In the genomic region with DNA sequence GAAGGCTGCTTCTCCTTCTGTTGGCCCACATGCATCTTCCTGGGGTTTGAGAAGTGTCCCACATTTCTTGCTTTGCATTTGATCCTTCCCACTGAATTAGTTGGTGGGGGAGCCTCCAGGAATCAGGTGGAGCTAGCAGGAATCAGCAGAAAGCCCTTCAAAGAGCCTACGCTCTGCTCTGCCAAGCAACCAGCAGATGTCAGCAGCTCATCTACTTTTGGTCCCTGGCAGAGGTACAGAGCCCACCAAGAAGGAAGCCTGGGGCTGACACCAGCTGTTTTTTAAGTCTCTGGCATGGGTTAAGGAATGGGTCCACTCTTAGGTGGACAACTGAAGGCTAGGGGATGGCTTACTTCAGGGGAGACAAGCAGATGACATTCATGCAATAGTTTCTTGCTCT, we compare ENCODE assay signal across 8 mouse cellular contexts.
DNase-seq lines count a peak whose midpoint lies in the region; ATAC-seq and TF ChIP-seq lines count a peak whose summit lies in the region.

No protein-coding gene starts in this region.

- 22% methylated on average over 1 of the region's 1 CpGs for WGBS in liver, embryonic 11.5 days
- WGBS in cerebellum, adult 2 months = 37% methylated on average over 1 of the region's 1 CpGs
- WGBS in midbrain, postnatal 0 days = 17% methylated on average over 1 of the region's 1 CpGs

- H3K27me3 ChIP-seq in liver, embryonic 11.5 days (replicated peaks; ENCODE audit: control insufficient read depth, insufficient read depth, low read length) = no peaks in the 10 kb centered on the region
- no peaks in the 10 kb centered on the region for H3K27me3 ChIP-seq in cerebellum, adult 2 months (ENCODE audit: control insufficient read depth, insufficient read depth, low read length)
- no peaks in the 10 kb centered on the region; the same call in 1 of the 2 replicates for H3K27me3 ChIP-seq in midbrain, postnatal 0 days (ENCODE audit: insufficient read depth, low read length)

- no peak for TF ChIP-seq POLR2A in cerebellum, adult 2 months (IDR thresholded peaks at IDR 0.05; ENCODE audit: borderline replicate concordance, insufficient read depth, low read length)

- H3K4me1 ChIP-seq in liver, embryonic 11.5 days (replicated peaks; ENCODE audit: control insufficient read depth, insufficient read depth, low read length) = peaks cover 4% of the 10 kb centered on the region
- H3K4me1 ChIP-seq in cerebellum, adult 2 months (ENCODE audit: control insufficient read depth, insufficient read depth, low read length) = no peaks in the 10 kb centered on the region
- no peaks in the 10 kb centered on the region for H3K4me1 ChIP-seq in midbrain, postnatal 0 days (ENCODE audit: insufficient read depth, low read length)

- no peak overlapping the region for H3K9ac ChIP-seq in liver, embryonic 11.5 days (ENCODE audit: low read depth, low read length)
- no peak overlapping the region for H3K9ac ChIP-seq in midbrain, postnatal 0 days (replicated peaks; ENCODE audit: low read length, poor library complexity, severe bottlenecking)

- H3K36me3 ChIP-seq in liver, embryonic 11.5 days (ENCODE audit: control insufficient read depth, insufficient read depth, low read length) = no peaks in the 10 kb centered on the region
- H3K36me3 ChIP-seq in midbrain, postnatal 0 days (ENCODE audit: insufficient read depth, low read length) = no peaks in the 10 kb centered on the region

- H3K4me3 ChIP-seq in liver, embryonic 11.5 days (ENCODE audit: low read depth, low read length) = no peak overlapping the region
- no peak overlapping the region for H3K4me3 ChIP-seq in cerebellum, adult 2 months (replicated peaks; ENCODE audit: insufficient read depth, low read depth, low read length)
- H3K4me3 ChIP-seq in midbrain, postnatal 0 days (ENCODE audit: low read depth, low read length) = no peak overlapping the region

- H3K27ac ChIP-seq in liver, embryonic 11.5 days (ENCODE audit: low read depth, low read length) = no peak overlapping the region
- H3K27ac ChIP-seq in cerebellum, adult 2 months (ENCODE audit: insufficient read depth, low read length) = no peak overlapping the region
- no peak overlapping the region for H3K27ac ChIP-seq in midbrain, postnatal 0 days (ENCODE audit: low read depth, low read length)

- DNase-seq in liver = peak; percentile 36
- no peak for DNase-seq in liver, embryonic 11.5 days (ENCODE audit: low spot score)
- peak; percentile 20 to 23 for DNase-seq in cerebellum, adult 2 months
- peak; percentile 16 for DNase-seq in layer of hippocampus, adult 9-10 months (ENCODE audit: low spot score)
- DNase-seq in midbrain, postnatal 0 days (ENCODE audit: low spot score) = peak; percentile 87
- no peak for DNase-seq in thymus, postnatal 4 days
- DNase-seq in spleen, postnatal 36 days (ENCODE audit: low spot score in 2 of 2) = no peak

- peak; percentile 59; the same call in 1 of the 2 replicates for TF ChIP-seq CTCF in cerebellum, adult 2 months (IDR thresholded peaks at IDR 0.05; ENCODE audit: borderline replicate concordance, insufficient read depth, low read depth, low read length)
- TF ChIP-seq CTCF in midbrain, postnatal 0 days (IDR thresholded peaks at IDR 0.05) = peak; percentile 89

- no peak overlapping the region for H3K4me2 ChIP-seq in liver, embryonic 11.5 days
- H3K4me2 ChIP-seq in midbrain, postnatal 0 days (ENCODE audit: low read depth, low read length, poor library complexity, severe bottlenecking) = no peak overlapping the region

- no peaks in the 10 kb centered on the region for H3K9me3 ChIP-seq in liver, embryonic 11.5 days (ENCODE audit: control insufficient read depth, low read length)
- 0 out of 2 replicates have a peak, but pooled peaks cover 3% of the 10 kb centered on the region for H3K9me3 ChIP-seq in midbrain, postnatal 0 days (ENCODE audit: low read length)

- no peak for ATAC-seq in liver, embryonic 11.5 days (replicated peaks; ENCODE audit: low FRiP score)
- ATAC-seq in frontal cortex, adult (ENCODE audit: low TSS enrichment) = peak; percentile 78
- no peak for ATAC-seq in midbrain, postnatal 0 days (ENCODE audit: low FRiP score)

Comparison
In these comparisons a context has a peak if more than half of its experiments do, and no peak if none do; other contexts are left out.
1. DNase-seq: peak in liver (single experiment), cerebellum, adult 2 months (2 of 2), layer of hippocampus, adult 9-10 months (single experiment) and midbrain, postnatal 0 days (single experiment); none in liver, embryonic 11.5 days (single experiment), thymus, postnatal 4 days (single experiment) and spleen, postnatal 36 days (0 of 2).